Mouse (Mus musculus) forebrain, embryonic 10.5 days (tissue): ENCODE results near the gene Pdzd7. TPM values are rescaled to one million over a fixed set of nuclear protein-coding genes. Genes with fewer than 3 reads are reported as not detected.

ENCODE experiments used
- DNase-seq: peaks from one replicate; pipeline ENCODE4 v3.0.0-alpha.2; 2017; ENCODE audit warnings: low spot score; ENCODE audit errors: extremely low spot score
- H3K27ac ChIP-seq: fragments of 300-500 bp; sonication (generic); 2 replicates; pipeline ENCODE4 v1.5.1; 2016; ENCODE audit warnings: mild to moderate bottlenecking
- H3K27me3 ChIP-seq: fragments of 300-500 bp; sonication (generic); 2 replicates; pipeline ENCODE4 v1.6.1; 2016; ENCODE audit warnings: mild to moderate bottlenecking; ENCODE audit not compliant: poor library complexity, severe bottlenecking
- H3K36me3 ChIP-seq: fragments of 300-500 bp; sonication (generic); replicated peaks from 2 replicates; pipeline ENCODE4 v1.6.1; 2016; ENCODE audit warnings: mild to moderate bottlenecking, moderate library complexity
- H3K4me1 ChIP-seq: fragments of 300-500 bp; sonication (generic); 2 replicates; pipeline ENCODE4 v1.6.1; 2016
- H3K4me3 ChIP-seq: fragments of 300-500 bp; sonication (generic); 2 replicates; pipeline ENCODE4 v1.5.1; 2016; ENCODE audit warnings: mild to moderate bottlenecking, moderate library complexity
- H3K9me3 ChIP-seq: fragments of 300-500 bp; sonication (generic); 2 replicates; pipeline ENCODE4 v1.6.1; 2016; ENCODE audit warnings: mild to moderate bottlenecking, moderate library complexity
- WGBS: fragments of 180-500 bp; shearing (Covaris S2); methylation state at CpG from one replicate; pipeline ENCODE4 v1.1.7; 2016; 5-methylcytosine and 5-hydroxymethylcytosine counted together
- polyA plus RNA-seq: library from polyadenylated mRNA; unstranded; fragments of >200 nt; fragmentation: Nextera tagmentation; extraction: Ambion mirVana; gene quantifications from 2 replicates; pipeline ENCODE4 v1.2.1, GENCODE M21; 2016

Gene Pdzd7
- polyA plus RNA-seq, 1 experiment from 2014 or later: 0.25 TPM

- no peak for DNase-seq
- Histone ChIP-seq H3K27me3 (peaks cover 33% of the 10 kb centered on the region), H3K4me3 (peak overlapping the region; percentile 79; the same call in 1 of the 2 replicates), H3K4me1 (peaks cover 49% of the 10 kb centered on the region), H3K27ac (0 out of 2 replicates have a peak overlapping the region, but pooled peaks have one; percentile 53), H3K36me3 (peaks cover 10% of the 10 kb centered on the region), H3K9me3 (no peaks in the 10 kb centered on the region)
- WGBS: 78% methylated on average over 8 of the region's 8 CpGs
Observed at GRCm38 (mm10) chr19:44991031-44991430, 54.5 kb downstream of the Pdzd7 start.

GRCm38 (mm10) chr19:44989567-44990495 lies 55.7 kb downstream of the Pdzd7 start:
- 8% methylated on average over 22 of the region's 22 CpGs for WGBS
- Histone ChIP-seq H3K27me3 (peaks cover 33% of the 10 kb centered on the region), H3K4me1 (peaks cover 49% of the 10 kb centered on the region), H3K36me3 (peaks cover 10% of the 10 kb centered on the region), H3K4me3 (peak overlapping the region; percentile 79), H3K27ac (peak overlapping the region; percentile 88), H3K9me3 (no peaks in the 10 kb centered on the region)
- no peak for DNase-seq

GRCm38 (mm10) chr19:44988831-44989566 lies 56.5 kb downstream of the Pdzd7 start, which contains the start of gene Sema4g:
TSS of gene Sema4g (plus strand) at chr19:44989101.
- H3K27me3 ChIP-seq: peaks cover 33% of the 10 kb centered on the region
- peak within 1 kb of the TSS; percentile 88 for H3K27ac ChIP-seq
- WGBS: under 1% methylated on average over 57 of the region's 58 CpGs
- H3K4me1 ChIP-seq: peaks cover 49% of the 10 kb centered on the region
- H3K9me3 ChIP-seq: no peaks in the 10 kb centered on the region
- peak; percentile 66 for DNase-seq
- H3K4me3 ChIP-seq: peak within 1 kb of the TSS; percentile 79
- peaks cover 10% of the 10 kb centered on the region for H3K36me3 ChIP-seq

- Histone ChIP-seq H3K9me3 (no peaks in the 10 kb centered on the region), H3K36me3 (peaks cover 13% of the 10 kb centered on the region), H3K27me3 (peaks cover 33% of the 10 kb centered on the region), H3K27ac (peak overlapping the region; percentile 88), H3K4me1 (peaks cover 49% of the 10 kb centered on the region), H3K4me3 (peak overlapping the region; percentile 79)
- DNase-seq: no peak
- 41% methylated on average over 9 of the region's 9 CpGs for WGBS
Observed at GRCm38 (mm10) chr19:44988321-44988720, 57.2 kb downstream of the Pdzd7 start.

DNA sequence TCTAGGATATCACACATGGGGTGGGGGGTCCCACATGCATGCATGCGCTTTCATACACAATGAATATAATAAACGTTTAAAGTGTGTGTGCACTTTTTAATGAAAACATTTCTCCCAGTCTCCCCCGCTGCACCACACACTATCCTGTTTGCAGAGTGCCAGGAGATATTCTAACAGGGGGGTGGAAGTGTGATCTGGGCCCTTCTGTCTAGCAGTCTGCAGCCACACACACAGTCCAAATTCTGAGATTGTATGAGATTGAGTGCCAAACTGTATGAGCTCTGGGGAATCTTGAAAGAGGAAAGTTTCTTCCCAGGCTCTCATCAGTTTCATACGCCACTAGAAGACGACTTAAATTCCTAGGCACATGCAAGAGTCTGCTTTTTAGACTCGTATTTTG lies 57.7 kb downstream of the Pdzd7 start:
- Histone ChIP-seq H3K9me3 (no peaks in the 10 kb centered on the region), H3K36me3 (peaks cover 13% of the 10 kb centered on the region), H3K4me1 (peaks cover 49% of the 10 kb centered on the region), H3K27me3 (peaks cover 33% of the 10 kb centered on the region), H3K4me3 (no peak overlapping the region), H3K27ac (no peak overlapping the region)
- no peak for DNase-seq
- 66% methylated on average over 6 of the region's 6 CpGs for WGBS

GRCm38 (mm10) chr19:44987004-44987403 lies 58.5 kb downstream of the Pdzd7 start:
- 72% methylated on average over 6 of the region's 6 CpGs for WGBS
- DNase-seq: no peak
- Histone ChIP-seq H3K36me3 (peaks cover 14% of the 10 kb centered on the region), H3K27ac (no peak overlapping the region), H3K27me3 (peaks cover 33% of the 10 kb centered on the region), H3K4me3 (no peak overlapping the region), H3K9me3 (no peaks in the 10 kb centered on the region), H3K4me1 (peaks cover 40% of the 10 kb centered on the region)

- peaks cover 23% of the 10 kb centered on the region for H3K27me3 ChIP-seq
- DNase-seq: no peak
- peaks cover 31% of the 10 kb centered on the region for H3K36me3 ChIP-seq
- H3K9me3 ChIP-seq: no peaks in the 10 kb centered on the region
- H3K4me1 ChIP-seq: peaks cover 24% of the 10 kb centered on the region
- WGBS: 69% methylated on average over 5 of the region's 5 CpGs
- no peak overlapping the region for H3K4me3 ChIP-seq
- no peak overlapping the region for H3K27ac ChIP-seq
Observed at GRCm38 (mm10) chr19:44985159-44985988, 60.1 kb downstream of the Pdzd7 start.

- Histone ChIP-seq H3K36me3 (peaks cover 40% of the 10 kb centered on the region), H3K27me3 (peaks cover 14% of the 10 kb centered on the region; the same call in 1 of the 2 replicates), H3K4me1 (peaks cover 14% of the 10 kb centered on the region), H3K27ac (no peak overlapping the region), H3K9me3 (no peaks in the 10 kb centered on the region), H3K4me3 (no peak overlapping the region)
- 95% methylated on average over 4 of the region's 4 CpGs for WGBS
- no peak for DNase-seq
Observed at GRCm38 (mm10) chr19:44984420-44984819, 61.1 kb downstream of the Pdzd7 start.

GRCm38 (mm10) chr19:44983366-44983765 lies 62.2 kb downstream of the Pdzd7 start:
- Histone ChIP-seq H3K4me1 (peaks cover 4% of the 10 kb centered on the region), H3K27ac (no peak overlapping the region), H3K27me3 (peaks cover 14% of the 10 kb centered on the region; the same call in 1 of the 2 replicates), H3K9me3 (no peaks in the 10 kb centered on the region), H3K36me3 (peaks cover 51% of the 10 kb centered on the region), H3K4me3 (no peak overlapping the region)
- DNase-seq: no peak
- WGBS: 92% methylated on average over 6 of the region's 6 CpGs

- Histone ChIP-seq H3K36me3 (peaks cover 59% of the 10 kb centered on the region), H3K27ac (no peak overlapping the region), H3K4me1 (no peaks in the 10 kb centered on the region), H3K27me3 (peaks cover 10% of the 10 kb centered on the region; the same call in 1 of the 2 replicates), H3K9me3 (no peaks in the 10 kb centered on the region), H3K4me3 (no peak overlapping the region)
- WGBS: 90% methylated on average over 7 of the region's 7 CpGs
- DNase-seq: no peak
Observed at GRCm38 (mm10) chr19:44982477-44983115, 62.9 kb downstream of the Pdzd7 start.

DNA sequence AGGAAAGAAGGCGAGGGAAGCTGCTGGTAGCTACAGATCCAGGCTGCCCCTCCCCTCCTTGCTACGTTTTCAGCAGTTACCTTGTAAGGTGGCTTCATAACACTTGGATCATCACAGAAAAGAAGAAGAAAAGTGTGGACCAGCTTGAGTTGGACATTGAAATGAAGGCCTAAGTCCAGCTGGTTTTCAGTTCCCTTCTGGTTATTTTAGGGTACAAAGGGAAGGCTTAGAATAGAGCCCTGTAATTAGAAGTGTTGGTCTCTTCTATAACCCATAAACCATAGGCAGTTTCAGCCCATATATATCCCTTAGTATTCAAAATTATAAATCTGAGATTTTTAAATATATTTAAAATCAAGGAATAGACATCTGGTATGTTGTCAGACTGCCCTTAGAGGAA lies 64.7 kb downstream of the Pdzd7 start:
- peaks cover 77% of the 10 kb centered on the region for H3K36me3 ChIP-seq
- H3K27me3 ChIP-seq: no peaks in the 10 kb centered on the region
- H3K9me3 ChIP-seq: no peaks in the 10 kb centered on the region
- no peak overlapping the region for H3K4me3 ChIP-seq
- no peak overlapping the region for H3K27ac ChIP-seq
- 84% methylated on average over 2 of the region's 2 CpGs for WGBS
- no peaks in the 10 kb centered on the region for H3K4me1 ChIP-seq
- no peak for DNase-seq

- H3K27me3 ChIP-seq: no peaks in the 10 kb centered on the region
- no peaks in the 10 kb centered on the region for H3K4me1 ChIP-seq
- no peak overlapping the region for H3K4me3 ChIP-seq
- no peaks in the 10 kb centered on the region for H3K9me3 ChIP-seq
- DNase-seq: no peak
- WGBS: 91% methylated on average over 6 of the region's 6 CpGs
- peaks cover 100% of the 10 kb centered on the region for H3K36me3 ChIP-seq
- no peak overlapping the region for H3K27ac ChIP-seq
Observed at GRCm38 (mm10) chr19:44977148-44977547, 68.4 kb downstream of the Pdzd7 start.
